Mouse (Mus musculus) thymus, adult 2 months (tissue): Measurements from ENCODE around the gene Aamdc.

Experiments used
- CTCF ChIP-seq: fragments of 200-500 bp; IDR thresholded peaks from 2 replicates; pipeline ENCODE4 v1.5.1; 2012; ENCODE audit warnings: mild to moderate bottlenecking, control low read depth, low read length, moderate library complexity, borderline replicate concordance; ENCODE audit not compliant: control insufficient read depth, poor library complexity, insufficient read depth; ENCODE audit errors: extremely low read depth
- POLR2A ChIP-seq: fragments of 200-500 bp; IDR thresholded peaks from 2 replicates; pipeline ENCODE4 v1.6.1; 2012; ENCODE audit warnings: mild to moderate bottlenecking, low read length, control low read depth, moderate library complexity; ENCODE audit not compliant: control insufficient read depth, poor library complexity, insufficient read depth; ENCODE audit errors: extremely low read depth

GRCm38 (mm10) chr7:97550673-97551072 is 28.6 kb downstream of the Aamdc start:
- TF ChIP-seq CTCF (no peak), POLR2A (no peak)
